Mouse (Mus musculus): ENCODE results near the gene Ednrb. TPM values are rescaled to one million over a fixed set of nuclear protein-coding genes. Genes with fewer than 3 reads are reported as not detected.

Ednrb gene
- polyA plus RNA-seq, 1 experiment from 2014 or later = 47.6 TPM

GRCm38 (mm10) chr14:103778533-103779151 lies 65.6 kb downstream of the Ednrb start:
- no peak for DNase-seq (ENCODE audit: low spot score)
- Histone ChIP-seq H3K27me3 (ENCODE audit: insufficient read depth, poor library complexity, severe bottlenecking) (no peaks in the 10 kb centered on the region), H3K36me3 (no peaks in the 10 kb centered on the region), H3K4me1 (no peaks in the 10 kb centered on the region), H3K4me3 (no peak overlapping the region; the same call in 1 of the 2 replicates), H3K9me3 (no peaks in the 10 kb centered on the region), H3K27ac (no peak overlapping the region)
- 68% methylated on average over 13 of the region's 13 CpGs for WGBS

GRCm38 (mm10) chr14:103778009-103778431 lies 66.2 kb downstream of the Ednrb start:
- Histone ChIP-seq H3K9me3 (no peaks in the 10 kb centered on the region), H3K4me1 (no peaks in the 10 kb centered on the region), H3K4me3 (peak overlapping the region; percentile 31; the same call in 1 of the 2 replicates), H3K36me3 (no peaks in the 10 kb centered on the region), H3K27me3 (ENCODE audit: insufficient read depth, poor library complexity, severe bottlenecking) (no peaks in the 10 kb centered on the region), H3K27ac (0 out of 2 replicates have a peak overlapping the region, but pooled peaks have one; percentile 22)
- DNase-seq (ENCODE audit: low spot score) = no peak
- WGBS = 33% methylated on average over 12 of the region's 12 CpGs

- no peak overlapping the region for H3K27ac ChIP-seq
- no peaks in the 10 kb centered on the region for H3K4me1 ChIP-seq
- H3K9me3 ChIP-seq = no peaks in the 10 kb centered on the region
- no peaks in the 10 kb centered on the region for H3K36me3 ChIP-seq
- no peaks in the 10 kb centered on the region for H3K27me3 ChIP-seq (ENCODE audit: insufficient read depth, poor library complexity, severe bottlenecking)
- WGBS = 48% methylated on average over 4 of the region's 4 CpGs
- DNase-seq (ENCODE audit: low spot score) = no peak
- H3K4me3 ChIP-seq = no peak overlapping the region
Observed at GRCm38 (mm10) chr14:103777386-103777785, 66.8 kb downstream of the Ednrb start.

GRCm38 (mm10) chr14:103769319-103770245 lies 74.6 kb downstream of the Ednrb start:
- Histone ChIP-seq H3K27ac (no peak overlapping the region), H3K4me1 (no peaks in the 10 kb centered on the region), H3K36me3 (no peaks in the 10 kb centered on the region), H3K4me3 (no peak overlapping the region), H3K9me3 (no peaks in the 10 kb centered on the region), H3K27me3 (ENCODE audit: insufficient read depth, poor library complexity, severe bottlenecking) (no peaks in the 10 kb centered on the region)
- DNase-seq (ENCODE audit: low spot score) = no peak
- WGBS = 72% methylated on average over 9 of the region's 9 CpGs

- H3K27ac ChIP-seq = no peak overlapping the region
- H3K4me1 ChIP-seq = no peaks in the 10 kb centered on the region
- H3K4me3 ChIP-seq = no peak overlapping the region
- no peaks in the 10 kb centered on the region for H3K9me3 ChIP-seq
- 65% methylated on average over 6 of the region's 6 CpGs for WGBS
- no peaks in the 10 kb centered on the region for H3K36me3 ChIP-seq
- no peaks in the 10 kb centered on the region for H3K27me3 ChIP-seq (ENCODE audit: insufficient read depth, poor library complexity, severe bottlenecking)
- no peak for DNase-seq (ENCODE audit: low spot score)
Observed at GRCm38 (mm10) chr14:103767488-103767887, 76.7 kb downstream of the Ednrb start.

Other genes starting within 250 kb of the Ednrb start
- gene Slain1, start 194.2 kb downstream of the Ednrb start, polyA plus RNA-seq (2016; fragmentation: Nextera tagmentation; extraction: Ambion mirVana) = 0.43 and 1.0 TPM in 2 replicates